Mouse (Mus musculus): ENCODE measurements at regions not wholly inside any gene's neighbourhood (a gene's known extent, or its start where the extent isn't known, plus 50 kb on each side); places are given as distances from the start of the nearest gene placed in this dataset.

DNA sequence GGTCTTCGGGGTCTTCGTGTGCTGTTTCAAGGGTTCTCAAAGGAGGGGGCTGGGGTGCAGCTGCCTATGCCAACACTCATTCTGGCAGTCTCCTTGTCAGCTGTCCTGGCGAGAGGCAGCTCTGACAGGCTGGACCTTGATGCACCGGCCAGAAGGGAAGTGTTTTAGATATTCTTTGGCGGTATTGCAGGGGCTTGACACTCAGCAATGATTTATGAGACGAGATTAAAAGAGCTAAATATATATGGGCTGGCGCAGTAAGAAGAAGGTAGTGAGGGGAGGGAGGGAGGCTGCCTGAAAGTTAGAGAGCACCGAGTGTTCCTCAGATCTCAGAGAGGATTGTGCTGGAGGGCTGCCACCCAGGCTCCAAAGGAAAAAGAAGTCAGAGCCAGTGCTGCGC lies 50.2 kb upstream of the Pdzd8 start:
- peak; percentile 27 for DNase-seq

DNA sequence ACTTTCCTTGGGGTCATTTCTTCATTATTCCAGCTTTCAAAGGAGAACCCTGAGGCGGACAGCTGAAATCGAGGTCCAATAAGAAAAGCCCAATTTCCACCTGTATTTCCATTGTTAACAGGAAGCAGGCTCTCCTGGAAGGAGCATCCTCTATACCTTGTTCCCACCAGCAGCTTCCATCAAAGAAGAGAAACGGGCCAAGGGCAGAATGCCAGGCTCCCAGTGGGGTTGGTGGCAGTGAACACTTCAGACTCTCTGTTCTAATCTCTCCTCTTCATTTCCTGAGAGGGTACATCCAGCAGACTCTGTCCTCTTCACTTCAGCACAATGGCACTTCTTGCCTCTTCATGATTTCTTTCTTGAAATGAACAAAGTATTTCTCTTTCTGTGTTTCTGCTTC lies 50.9 kb upstream of the Pdzd8 start:
- DNase-seq, result no peak

- no peak for DNase-seq
Measured at GRCm38 (mm10) chr19:59399849-59400585, 54.4 kb upstream of the Pdzd8 start.

DNA sequence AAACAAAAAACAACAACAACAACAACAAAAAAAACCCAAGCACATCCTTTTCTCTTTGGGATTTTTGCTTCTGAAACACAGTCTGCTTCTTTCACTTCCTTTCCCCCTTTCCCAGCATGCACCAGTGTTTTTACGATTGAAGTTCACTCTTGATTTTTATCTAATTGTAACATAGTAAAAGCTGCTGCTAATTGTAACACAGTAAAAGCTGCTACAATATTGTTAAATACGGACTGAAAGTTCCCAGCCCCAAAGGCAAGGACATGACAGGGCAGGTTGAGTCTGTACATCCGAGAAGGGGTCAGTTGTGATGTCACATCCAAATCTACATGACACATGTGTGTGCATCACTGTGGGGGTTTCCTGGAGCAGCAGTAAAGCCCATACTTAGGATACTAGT lies 55.7 kb upstream of the Pdzd8 start:
- DNase-seq, result no peak

- DNase-seq, result no peak
Measured at GRCm38 (mm10) chr19:59402097-59402496, 56.1 kb upstream of the Emx2 start.

- no peak for DNase-seq
Measured at GRCm38 (mm10) chr19:59404082-59404481, 54.1 kb upstream of the Emx2 start.

DNA sequence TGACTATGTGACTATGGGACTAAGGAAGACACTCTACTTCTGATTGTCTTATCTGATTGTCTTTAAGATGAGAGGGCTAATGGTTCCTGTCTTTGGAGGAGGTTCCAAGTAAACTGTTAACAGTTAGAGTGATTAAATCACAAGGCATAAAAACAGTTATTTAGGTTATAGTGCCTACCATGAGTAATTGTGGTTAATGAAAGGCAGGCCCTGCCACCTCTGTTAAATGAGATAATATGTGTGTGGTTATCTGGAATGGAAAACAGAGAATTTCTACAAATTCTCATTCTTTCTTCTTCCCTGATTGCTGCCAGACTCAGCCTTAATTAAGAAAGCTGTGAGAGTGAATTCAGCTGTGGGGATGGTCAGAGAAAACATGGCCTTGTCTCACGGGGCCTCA lies 53.4 kb upstream of the Emx2 start:
- DNase-seq, result no peak

- DNase-seq, result no peak
Measured at GRCm38 (mm10) chr19:59405616-59406015, 52.6 kb upstream of the Emx2 start.

GRCm38 (mm10) chr19:59408094-59408493 lies 50.1 kb upstream of the Emx2 start:
- DNase-seq, result no peak

Data from right cerebral cortex, postnatal 4 days (tissue).